In the genomic region with DNA sequence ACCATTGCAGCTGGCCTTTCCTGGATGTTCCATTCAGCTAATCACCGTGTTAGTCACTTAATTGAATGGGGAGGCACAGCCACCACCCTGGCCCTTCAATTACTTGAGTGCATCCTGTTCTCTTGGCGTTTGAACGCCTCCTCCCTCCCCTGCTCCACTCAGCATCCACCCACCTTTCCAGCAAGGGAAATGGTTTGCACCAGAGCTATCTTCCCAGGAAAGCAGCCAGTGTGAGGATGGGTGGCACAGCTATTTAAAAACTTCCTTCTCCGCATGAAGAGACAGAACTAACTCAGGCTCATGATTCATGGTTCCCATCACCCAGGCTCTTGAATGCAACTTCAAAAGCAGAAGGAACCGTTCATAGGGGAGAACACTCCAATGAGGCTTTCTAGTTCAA, we compare ENCODE assay signal across 15 mouse cellular contexts. TPM values are rescaled to one million over a fixed set of nuclear protein-coding genes. Genes with fewer than 3 reads are reported as not detected.
DNase-seq lines count a peak whose midpoint lies in the region; ATAC-seq lines count a peak whose summit lies in the region.
"Had no signal": no experiment of that assay in that cellular context is flagged by ENCODE, and none has a peak within 500 bp of the region (broad histone marks: within the 10 kb centered on the region; RNA-seq: fewer than 3 reads in every experiment).

No protein-coding gene starts in this region.

- no peak for ATAC-seq in CD4-positive, CD25-positive, alpha-beta regulatory T cell, adult 4 months
- ATAC-seq: forebrain, embryonic 15.5 days; intestine, embryonic 15.5 days had no signal

- intact Hi-C loops in left cerebral cortex, postnatal 4 days (cut with DNase I): no loop called here
- intact Hi-C loops in left cerebral cortex, postnatal 25 days (cut with DNase I): no loop called here
- intact Hi-C loops in heart, postnatal 36 days (cut with DNase I): no loop called here

- DNase-seq in left cerebral cortex, adult 11 months (ENCODE audit: low spot score): peak; percentile 73
- no peak for DNase-seq in left cerebral cortex, postnatal 4 days
- peak; percentile 70 to 72 for DNase-seq in frontal cortex, postnatal 36 days (ENCODE audit: low spot score in 2 of 2)
- DNase-seq in left cerebral cortex, postnatal 25 days (ENCODE audit: low spot score in 2 of 2): peak; percentile 71 to 95
- no peak for DNase-seq in cerebellum, adult 18-20 months
- DNase-seq in heart, postnatal 36 days: no peak
- DNase-seq: cerebellum, adult 11 months; gastrocnemius, postnatal 14 days; heart, postnatal 14 days; lung, adult 2 months; lung, postnatal 4 days; spleen, adult 18-20 months had no signal

RNA-seq across cellular contexts. Expression of a gene that starts 37.7 kb away (rescaled TPM):
- total RNA-seq in left cerebral cortex, postnatal 4 days (2021): 100 to 1,000 TPM; 415 to 416 TPM
- 100 to 1,000 TPM; 240 to 255 TPM for total RNA-seq in left cerebral cortex, postnatal 25 days (2021)
- total RNA-seq in heart, postnatal 36 days (2021): 10 to 100 TPM; 60.8 to 67.6 TPM
- polyA plus RNA-seq in CD4-positive, CD25-positive, alpha-beta regulatory T cell, adult 4 months (2017; shearing (Covaris generic)): under 1 TPM in 1 of 2 experiments, not detected in 1; 0.20 TPM

Comparison
In these comparisons a context has a peak if more than half of its experiments do, and no peak if none do; other contexts are left out.
1. DNase-seq: peak in left cerebral cortex, adult 11 months (single experiment), frontal cortex, postnatal 36 days (2 of 2) and left cerebral cortex, postnatal 25 days (2 of 2); none in left cerebral cortex, postnatal 4 days (single experiment), cerebellum, adult 18-20 months (0 of 2) and heart, postnatal 36 days (0 of 2).